Mouse (Mus musculus): ENCODE measurements around the gene Olfr351.

DNA sequence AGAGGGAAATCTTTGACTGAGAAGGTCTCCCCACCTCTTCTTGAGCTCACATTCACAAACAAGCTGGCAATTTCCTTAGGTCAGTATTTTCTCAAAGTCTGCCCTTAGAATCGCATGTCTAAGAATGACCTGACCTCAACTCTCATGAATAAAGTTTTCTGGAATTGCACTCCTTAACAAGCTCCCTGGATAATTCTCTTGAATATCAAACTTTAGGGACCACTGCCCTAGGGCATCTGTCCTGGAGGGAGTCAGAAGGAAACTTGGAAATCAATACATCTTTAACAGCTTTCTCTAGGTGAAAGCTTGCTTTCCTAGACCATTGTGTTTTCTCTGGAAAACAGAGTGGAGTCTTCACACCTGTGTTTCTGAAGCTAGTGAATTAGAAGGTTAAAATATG lies 16.4 kb downstream of the Olfr351 start, which contains the start of gene Olfr350:
- TF ChIP-seq CTCF (conservative IDR thresholded peaks at IDR 0.05; ENCODE audit: insufficient read depth, insufficient read length, low read depth, low read length) (no peak), POLR2A (IDR thresholded peaks at IDR 0.05; ENCODE audit: low read depth, low read length) (no peak)
